Mouse (Mus musculus) liver, embryonic 15.5 days (tissue): ENCODE results near the gene Ddx58. TPM values are rescaled to one million over a fixed set of nuclear protein-coding genes. Genes with fewer than 3 reads are reported as not detected.

Experiments used
- ATAC-seq: fragments of 200-750 bp; cut with Nextera tagmentation; 2 replicates; pipeline ENCODE4 v1.8.0; 2017; ENCODE audit warnings: moderate number of reproducible peaks, mild to moderate bottlenecking, moderate library complexity; ENCODE audit not compliant: insufficient read depth
- H3K27ac ChIP-seq: fragments of 300-500 bp; sonication (generic); replicated peaks from 2 replicates; pipeline ENCODE4 v1.5.1; 2015; ENCODE audit warnings: mild to moderate bottlenecking, inconsistent platforms
- H3K27me3 ChIP-seq: fragments of 300-500 bp; sonication (generic); 2 replicates; pipeline ENCODE4 v1.6.1; 2015; ENCODE audit warnings: mild to moderate bottlenecking, inconsistent platforms
- H3K36me3 ChIP-seq: fragments of 300-500 bp; sonication (generic); replicated peaks from 2 replicates; pipeline ENCODE4 v1.6.1; 2015; ENCODE audit warnings: moderate library complexity, mild to moderate bottlenecking, inconsistent platforms
- H3K4me1 ChIP-seq: fragments of 300-500 bp; sonication (generic); replicated peaks from 2 replicates; pipeline ENCODE4 v1.6.1; 2015; ENCODE audit warnings: inconsistent platforms
- H3K4me2 ChIP-seq: fragments of 300-500 bp; sonication (generic); 2 replicates; pipeline ENCODE4 v1.6.1; 2015; ENCODE audit warnings: moderate library complexity, mild to moderate bottlenecking, inconsistent platforms
- H3K4me3 ChIP-seq: fragments of 300-500 bp; sonication (generic); replicated peaks from 2 replicates; pipeline ENCODE4 v1.5.1; 2015; ENCODE audit warnings: mild to moderate bottlenecking, inconsistent platforms
- H3K9ac ChIP-seq: fragments of 300-500 bp; sonication (generic); 2 replicates; pipeline ENCODE4 v1.6.1; 2015; ENCODE audit warnings: moderate library complexity, mild to moderate bottlenecking, inconsistent platforms
- H3K9me3 ChIP-seq: fragments of 300-500 bp; sonication (generic); replicated peaks from 2 replicates; pipeline ENCODE4 v1.6.1; 2016; ENCODE audit warnings: inconsistent platforms
- WGBS: fragments of 180-500 bp; shearing (Covaris S2); methylation state at CpG from one replicate; pipeline ENCODE4 v1.1.7; 2015; ENCODE audit warnings: mixed read lengths; ENCODE audit not compliant: insufficient replicate concordance; 5-methylcytosine and 5-hydroxymethylcytosine counted together
- polyA plus RNA-seq: library from polyadenylated mRNA; unstranded; fragments of >200 nt; fragmentation: Nextera tagmentation; extraction: Ambion mirVana; gene quantifications from 2 replicates; pipeline ENCODE4 v1.2.1, GENCODE M21; 2015

The Ddx58 gene
- polyA plus RNA-seq, 1 experiment from 2014 or later = 5.0 TPM

DNA sequence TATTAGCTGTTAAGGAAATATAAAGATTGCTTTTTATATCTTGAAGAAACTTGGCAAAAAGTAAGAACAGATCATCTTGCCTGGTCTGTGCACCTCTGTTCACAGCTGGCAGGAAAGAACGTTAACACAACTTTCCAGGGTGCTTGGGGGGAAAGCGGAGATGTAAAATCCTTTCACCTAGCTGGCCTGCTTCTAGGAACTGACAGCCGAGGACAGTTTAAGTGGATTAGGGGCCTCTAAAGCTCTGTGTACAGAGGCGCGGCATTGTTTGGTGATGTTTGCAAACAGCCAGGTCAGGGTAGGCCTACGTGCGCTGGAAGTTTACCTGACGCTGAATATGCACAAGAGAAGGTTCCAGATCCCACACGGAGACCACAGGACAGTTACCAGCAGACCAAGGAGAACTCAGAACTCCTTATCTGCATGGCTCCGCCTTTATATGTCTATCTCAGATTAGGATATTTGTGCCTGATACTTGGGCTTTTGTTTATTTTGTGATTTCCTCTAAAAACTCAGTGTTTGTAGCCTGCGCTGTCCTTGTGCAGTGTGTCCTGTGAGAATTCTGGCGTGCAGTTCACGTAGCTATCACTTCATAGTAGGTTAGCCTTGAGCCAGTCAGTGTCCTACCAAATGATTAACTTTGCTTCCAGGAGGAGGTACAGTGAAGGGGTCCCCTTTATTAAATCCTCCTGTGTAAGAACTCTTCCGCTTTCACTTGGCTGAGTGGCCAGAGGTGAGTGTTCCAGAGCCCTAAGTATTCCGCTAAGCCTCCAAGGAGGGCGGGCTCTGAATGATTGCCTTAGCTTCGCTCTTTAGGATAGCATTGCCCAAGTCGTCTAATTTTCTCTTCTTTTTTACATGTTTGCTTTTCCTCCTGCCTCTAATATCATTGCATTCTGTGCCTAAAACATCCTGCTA is 82.8 kb downstream of the Ddx58 start:
- peak overlapping the region; percentile 69 for H3K27ac ChIP-seq
- peaks cover 38% of the 10 kb centered on the region for H3K4me1 ChIP-seq
- no peak overlapping the region for H3K4me2 ChIP-seq
- H3K4me3 ChIP-seq = no peak overlapping the region
- peak; percentile 50 for ATAC-seq
- H3K9ac ChIP-seq = no peak overlapping the region
- no peaks in the 10 kb centered on the region for H3K9me3 ChIP-seq
- no peaks in the 10 kb centered on the region for H3K27me3 ChIP-seq
- H3K36me3 ChIP-seq = 0 out of 2 replicates have a peak, but pooled peaks cover 4% of the 10 kb centered on the region
- WGBS = 62% methylated on average over 18 of the region's 18 CpGs

DNA sequence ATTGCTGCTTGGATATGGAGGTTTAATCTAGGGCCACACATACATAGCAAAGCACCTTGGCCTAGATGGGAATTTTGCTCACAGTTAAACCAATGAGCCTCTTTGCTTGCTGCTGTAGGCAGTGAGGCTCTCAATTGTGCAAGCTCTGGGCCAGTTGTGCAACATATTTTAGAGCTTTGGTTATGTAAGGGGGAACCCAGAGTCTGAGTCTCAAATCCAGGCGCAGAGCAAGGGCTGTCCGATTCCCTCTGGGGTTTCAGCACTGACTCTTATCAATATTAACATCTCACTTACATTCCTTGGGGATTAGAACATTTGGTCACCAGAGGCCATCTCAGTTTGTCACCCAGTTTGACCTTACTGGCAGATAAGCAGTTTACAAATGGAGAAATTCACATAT is 83.5 kb downstream of the Ddx58 start:
- H3K9me3 ChIP-seq = no peaks in the 10 kb centered on the region
- peaks cover 38% of the 10 kb centered on the region for H3K4me1 ChIP-seq
- peak overlapping the region; percentile 69 for H3K27ac ChIP-seq
- no peak overlapping the region for H3K4me2 ChIP-seq
- no peak overlapping the region for H3K4me3 ChIP-seq
- H3K36me3 ChIP-seq = 0 out of 2 replicates have a peak, but pooled peaks cover 6% of the 10 kb centered on the region
- peak; percentile 62 for ATAC-seq
- no peak overlapping the region for H3K9ac ChIP-seq
- WGBS = 49% methylated on average over 2 of the region's 2 CpGs
- no peaks in the 10 kb centered on the region for H3K27me3 ChIP-seq

DNA sequence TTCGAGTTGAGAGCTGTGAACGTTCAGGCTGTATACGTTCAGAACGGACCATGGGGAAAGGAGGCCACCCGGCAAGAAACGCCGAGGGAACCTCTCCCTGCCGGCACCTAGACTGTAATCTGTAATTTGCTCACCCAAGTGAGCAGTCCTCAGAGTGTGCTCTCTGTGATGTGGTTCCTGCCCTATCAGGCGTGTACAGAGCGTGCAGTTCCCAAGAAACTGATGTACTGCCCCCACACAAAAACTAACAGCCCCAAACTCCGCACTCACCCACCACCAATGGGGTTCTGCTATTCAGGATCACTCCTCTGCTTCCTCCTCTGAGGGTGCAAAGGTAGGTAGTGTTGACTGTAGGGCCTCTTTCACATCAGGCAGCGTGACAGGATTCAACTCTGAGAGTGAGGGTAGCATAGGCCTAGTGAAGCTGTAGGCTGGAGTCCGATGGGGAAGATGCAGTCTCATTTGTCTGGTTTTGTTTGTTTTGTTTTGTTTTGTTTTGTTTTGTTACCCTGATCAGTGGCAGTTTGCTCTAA is 84.1 kb downstream of the Ddx58 start:
- ATAC-seq = peak; percentile 73
- no peak overlapping the region; the same call in 1 of the 2 replicates for H3K4me2 ChIP-seq
- no peaks in the 10 kb centered on the region for H3K9me3 ChIP-seq
- WGBS = 65% methylated on average over 13 of the region's 13 CpGs
- no peak overlapping the region for H3K4me3 ChIP-seq
- H3K27me3 ChIP-seq = no peaks in the 10 kb centered on the region
- no peak overlapping the region for H3K9ac ChIP-seq
- peaks cover 36% of the 10 kb centered on the region for H3K4me1 ChIP-seq
- H3K36me3 ChIP-seq = 0 out of 2 replicates have a peak, but pooled peaks cover 3% of the 10 kb centered on the region
- peak overlapping the region; percentile 69 for H3K27ac ChIP-seq

DNA sequence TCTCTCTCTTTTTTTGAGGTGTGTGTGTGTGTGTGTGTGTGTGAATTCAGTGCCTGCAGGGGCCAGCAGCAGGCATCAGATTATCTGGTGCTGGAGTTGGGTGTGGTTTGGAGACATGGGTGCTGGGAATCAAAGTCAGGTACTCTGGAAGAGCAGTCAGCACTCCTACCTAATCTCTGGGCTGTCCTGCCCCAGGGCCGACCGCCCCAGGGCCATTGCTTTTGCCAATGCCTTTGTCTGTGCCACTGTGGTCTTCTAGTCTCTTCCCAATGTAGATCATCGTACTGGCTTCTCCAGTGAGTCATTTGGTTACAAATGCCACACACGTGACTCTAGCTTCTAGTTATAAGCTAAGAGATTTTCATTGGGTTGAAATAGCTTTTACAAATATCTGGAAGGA is 84.9 kb downstream of the Ddx58 start:
- 0 out of 2 replicates have a peak, but pooled peaks cover 3% of the 10 kb centered on the region for H3K36me3 ChIP-seq
- H3K4me2 ChIP-seq = no peak overlapping the region
- no peak overlapping the region for H3K9ac ChIP-seq
- ATAC-seq = no peak
- no peaks in the 10 kb centered on the region for H3K27me3 ChIP-seq
- H3K4me1 ChIP-seq = peaks cover 36% of the 10 kb centered on the region
- H3K27ac ChIP-seq = peak overlapping the region; percentile 69; the same call in 1 of the 2 replicates
- H3K4me3 ChIP-seq = no peak overlapping the region
- 71% methylated on average over 4 of the region's 4 CpGs for WGBS
- no peaks in the 10 kb centered on the region for H3K9me3 ChIP-seq

Other genes starting within 250 kb of the Ddx58 start
- gene Aco1, start 96.7 kb downstream of the Ddx58 start, polyA plus RNA-seq = 34.1 and 43.6 TPM in 2 replicates
- 10.6 and 17.5 TPM in 2 replicates for gene Smim27, start 29.8 kb upstream of the Ddx58 start, polyA plus RNA-seq
- gene Topors, start 30.0 kb upstream of the Ddx58 start, polyA plus RNA-seq = 13.5 and 14.1 TPM in 2 replicates
- gene Ndufb6, start 39.6 kb upstream of the Ddx58 start, polyA plus RNA-seq = 139 and 155 TPM in 2 replicates
- 0.07 and 0.09 TPM in 2 replicates for gene Tmem215, start 232.4 kb upstream of the Ddx58 start, polyA plus RNA-seq